Comparison of ENCODE assay signal across 7 mouse cellular contexts in genomic region chr8:122568109-122568504, GRCm38 (mm10). TPM values are rescaled to one million over a fixed set of nuclear protein-coding genes. Genes with fewer than 3 reads are reported as not detected.
A peak's percentile ranks its signal among the peaks of the same experiment; 100 is the strongest.
DNase-seq lines count a peak whose midpoint lies in the region; ATAC-seq lines count a peak whose summit lies in the region.

No protein-coding gene starts in this region.

- peaks cover 23% of the 10 kb centered on the region for H3K36me3 ChIP-seq in neural tube, embryonic 11.5 days (ENCODE audit: control insufficient read depth, insufficient read depth, low read length)
- H3K36me3 ChIP-seq in erythroblast, embryonic 14.5 days (ENCODE audit: control insufficient read depth), result peaks cover 45% of the 10 kb centered on the region
- H3K36me3 ChIP-seq in liver, embryonic 11.5 days (ENCODE audit: control insufficient read depth, insufficient read depth, low read length), result peaks cover 41% of the 10 kb centered on the region

- H3K27ac ChIP-seq in neural tube, embryonic 11.5 days (ENCODE audit: low read depth, low read length), result peak overlapping the region; percentile 76; the same call in 1 of the 2 replicates
- peak overlapping the region; percentile 98 for H3K27ac ChIP-seq in liver, embryonic 11.5 days (ENCODE audit: low read depth, low read length)

- WGBS in neural tube, embryonic 11.5 days, result 0% methylated on average over 34 of the region's 34 CpGs
- under 1% methylated on average over 34 of the region's 34 CpGs for WGBS in liver, embryonic 11.5 days

- DNase-seq in neural tube, embryonic 11.5 days (ENCODE audit: low spot score), result no peak
- no peak for DNase-seq in neural tube, embryonic 10.5 days (ENCODE audit: extremely low spot score, low spot score)
- DNase-seq in liver, embryonic 11.5 days (ENCODE audit: low spot score), result no peak
- DNase-seq in spleen, postnatal 36 days (ENCODE audit: low spot score in 2 of 2), result peak; percentile 90 to 91
- no peak for DNase-seq in layer of hippocampus, adult 11-12 months (ENCODE audit: low spot score)
- no peak for DNase-seq in adrenal gland, postnatal 10 days

- H3K27me3 ChIP-seq in neural tube, embryonic 11.5 days (ENCODE audit: control insufficient read depth, insufficient read depth, low read length), result no peaks in the 10 kb centered on the region
- H3K27me3 ChIP-seq in erythroblast, embryonic 14.5 days (ENCODE audit: control insufficient read depth), result no peaks in the 10 kb centered on the region; the same call in 1 of the 2 replicates
- H3K27me3 ChIP-seq in liver, embryonic 11.5 days (replicated peaks; ENCODE audit: control insufficient read depth, insufficient read depth, low read length), result no peaks in the 10 kb centered on the region

- peak overlapping the region; percentile 85 for H3K9ac ChIP-seq in neural tube, embryonic 11.5 days (ENCODE audit: low read length)
- peak overlapping the region; percentile 99 for H3K9ac ChIP-seq in liver, embryonic 11.5 days (ENCODE audit: low read depth, low read length)

- peak overlapping the region; percentile 88 for H3K4me2 ChIP-seq in neural tube, embryonic 11.5 days (ENCODE audit: low read depth)
- peak overlapping the region; percentile 87 for H3K4me2 ChIP-seq in liver, embryonic 11.5 days

- no peaks in the 10 kb centered on the region for H3K9me3 ChIP-seq in neural tube, embryonic 11.5 days (ENCODE audit: control insufficient read depth, low read length)
- H3K9me3 ChIP-seq in erythroblast, embryonic 14.5 days (ENCODE audit: control insufficient read depth, low read length), result no peaks in the 10 kb centered on the region; the same call in 1 of the 2 replicates
- no peaks in the 10 kb centered on the region for H3K9me3 ChIP-seq in liver, embryonic 11.5 days (ENCODE audit: control insufficient read depth, low read length)

- peak; percentile 51 for ATAC-seq in neural tube, embryonic 11.5 days (ENCODE audit: insufficient read depth, low FRiP score, low TSS enrichment)
- ATAC-seq in liver, embryonic 11.5 days (replicated peaks; ENCODE audit: low FRiP score), result peak; percentile 19

- peak overlapping the region; percentile 94 for H3K4me3 ChIP-seq in neural tube, embryonic 11.5 days (ENCODE audit: low read depth, low read length)
- peak overlapping the region; percentile 82 for H3K4me3 ChIP-seq in erythroblast, embryonic 14.5 days (replicated peaks)
- peak overlapping the region; percentile 99 for H3K4me3 ChIP-seq in liver, embryonic 11.5 days (ENCODE audit: low read depth, low read length)

- peaks cover 20% of the 10 kb centered on the region for H3K4me1 ChIP-seq in neural tube, embryonic 11.5 days (ENCODE audit: control insufficient read depth, insufficient read depth, low read length)
- H3K4me1 ChIP-seq in erythroblast, embryonic 14.5 days (ENCODE audit: control insufficient read depth), result peaks cover 73% of the 10 kb centered on the region
- H3K4me1 ChIP-seq in liver, embryonic 11.5 days (replicated peaks; ENCODE audit: control insufficient read depth, insufficient read depth, low read length), result peaks cover 37% of the 10 kb centered on the region

RNA-seq across cellular contexts. Expression of gene Cdt1, which starts 0.3 kb away (rescaled TPM):
- polyA plus RNA-seq in neural tube, embryonic 11.5 days (2014; fragmentation: Nextera tagmentation; extraction: Ambion mirVana), result 34.3 and 37.1 TPM in 2 replicates
- polyA plus RNA-seq in erythroblast, embryonic 14.5 days (2012), result 94.9 and 97.5 TPM in 2 replicates
- 93.2 and 98.2 TPM in 2 replicates for polyA plus RNA-seq in liver, embryonic 11.5 days (2014; fragmentation: Nextera tagmentation; extraction: Ambion mirVana)
- 10 to 100 TPM; 17.2 to 20.7 TPM for total RNA-seq in adrenal gland, postnatal 10 days (2021)

RNA-seq across cellular contexts. Expression of gene Aprt, which starts 8.6 kb away (rescaled TPM):
- polyA plus RNA-seq in neural tube, embryonic 11.5 days (2014; fragmentation: Nextera tagmentation; extraction: Ambion mirVana), result 219 and 243 TPM in 2 replicates
- 4.8 and 8.0 TPM in 2 replicates for polyA plus RNA-seq in erythroblast, embryonic 14.5 days (2012)
- 400 and 425 TPM in 2 replicates for polyA plus RNA-seq in liver, embryonic 11.5 days (2014; fragmentation: Nextera tagmentation; extraction: Ambion mirVana)
- 10 to 100 TPM; 67.5 to 72.3 TPM for total RNA-seq in adrenal gland, postnatal 10 days (2021)

RNA-seq across cellular contexts. Expression of gene Piezo1, which starts 17.0 kb away (rescaled TPM):
- polyA plus RNA-seq in neural tube, embryonic 11.5 days (2014; fragmentation: Nextera tagmentation; extraction: Ambion mirVana), result 5.5 and 7.5 TPM in 2 replicates
- 22.2 and 31.8 TPM in 2 replicates for polyA plus RNA-seq in erythroblast, embryonic 14.5 days (2012)
- polyA plus RNA-seq in liver, embryonic 11.5 days (2014; fragmentation: Nextera tagmentation; extraction: Ambion mirVana), result 29.7 and 45.8 TPM in 2 replicates
- total RNA-seq in adrenal gland, postnatal 10 days (2021), result 10 to 100 TPM; 31.5 to 41.5 TPM

RNA-seq across cellular contexts. Expression of gene Galns, which starts 43.2 kb away (rescaled TPM):
- 5.4 and 6.6 TPM in 2 replicates for polyA plus RNA-seq in neural tube, embryonic 11.5 days (2014; fragmentation: Nextera tagmentation; extraction: Ambion mirVana)
- polyA plus RNA-seq in erythroblast, embryonic 14.5 days (2012), result 0.07 and 0.08 TPM in 2 replicates
- polyA plus RNA-seq in liver, embryonic 11.5 days (2014; fragmentation: Nextera tagmentation; extraction: Ambion mirVana), result 6.5 and 6.6 TPM in 2 replicates
- 1 to 10 TPM; 8.0 to 8.3 TPM for total RNA-seq in adrenal gland, postnatal 10 days (2021)

RNA-seq across cellular contexts. Expression of gene Trappc2l, which starts 43.3 kb away (rescaled TPM):
- polyA plus RNA-seq in neural tube, embryonic 11.5 days (2014; fragmentation: Nextera tagmentation; extraction: Ambion mirVana), result 55.6 and 59.7 TPM in 2 replicates
- 0.16 and 0.80 TPM in 2 replicates for polyA plus RNA-seq in erythroblast, embryonic 14.5 days (2012)
- polyA plus RNA-seq in liver, embryonic 11.5 days (2014; fragmentation: Nextera tagmentation; extraction: Ambion mirVana), result 40.3 and 44.6 TPM in 2 replicates
- total RNA-seq in adrenal gland, postnatal 10 days (2021), result 10 to 100 TPM; 48.9 to 56.5 TPM

Comparison
In these comparisons a context has a peak if more than half of its experiments do, and no peak if none do; other contexts are left out.
1. DNase-seq: peak in spleen, postnatal 36 days (2 of 2); none in neural tube, embryonic 11.5 days (single experiment), neural tube, embryonic 10.5 days (single experiment), liver, embryonic 11.5 days (single experiment), layer of hippocampus, adult 11-12 months (single experiment) and adrenal gland, postnatal 10 days (single experiment).
2. RNA of gene Aprt, which starts 8.6 kb away (polyA plus RNA-seq): 400 to 425 TPM in liver, embryonic 11.5 days and 219 to 243 TPM in neural tube, embryonic 11.5 days; 4.8 to 8.0 TPM in erythroblast, embryonic 14.5 days; every median in the first group is over 10 times any median in the second.
3. Peak in every context shown above with its lines, with median percentiles within 50 percentile points of each other: H3K4me3 ChIP-seq.